Mouse (Mus musculus) kidney, adult 11 months (tissue): ENCODE data around the gene Rnf26.

Source experiments
- DNase-seq: peaks from one replicate; pipeline ENCODE4 v3.0.0; 2022

Rnf26 gene

GRCm38 (mm10) chr9:44074395-44075275 lies 38.7 kb downstream of the Rnf26 start:
- DNase-seq, result peak; percentile 54

GRCm38 (mm10) chr9:44073115-44073514 lies 40.2 kb downstream of the Rnf26 start:
- no peak for DNase-seq

GRCm38 (mm10) chr9:44072599-44072915 lies 40.8 kb downstream of the Rnf26 start:
- peak; percentile 46 for DNase-seq

- peak; percentile 25 for DNase-seq
Observed at GRCm38 (mm10) chr9:44071914-44072598, 41.3 kb downstream of the Rnf26 start.

GRCm38 (mm10) chr9:44070844-44071231 lies 42.5 kb downstream of the Rnf26 start:
- DNase-seq, result no peak

- DNase-seq, result no peak
Observed at GRCm38 (mm10) chr9:44070113-44070843, 43.0 kb downstream of the Rnf26 start.

GRCm38 (mm10) chr9:44069252-44069651 lies 44.1 kb downstream of the Rnf26 start:
- no peak for DNase-seq

- DNase-seq, result no peak
Observed at GRCm38 (mm10) chr9:44067960-44068330, 45.4 kb downstream of the Rnf26 start.

GRCm38 (mm10) chr9:44067241-44067959 lies 45.9 kb downstream of the Rnf26 start:
- DNase-seq, result no peak

GRCm38 (mm10) chr9:44066785-44067225 lies 46.5 kb downstream of the Rnf26 start, which contains the start of gene Usp2:
TSS of gene Usp2 (plus strand) at chr9:44067021.
- DNase-seq, result peak; percentile 99

- no peak for DNase-seq
Observed at GRCm38 (mm10) chr9:44065177-44065576, 48.1 kb downstream of the Rnf26 start.

GRCm38 (mm10) chr9:44058606-44059005 lies 54.7 kb downstream of the Rnf26 start:
- DNase-seq, result no peak

GRCm38 (mm10) chr9:44053936-44054335 lies 59.4 kb downstream of the Rnf26 start:
- DNase-seq, result no peak

- DNase-seq, result no peak
Observed at GRCm38 (mm10) chr9:44052855-44053254, 60.5 kb downstream of the Rnf26 start.

- DNase-seq, result peak; percentile 95
Observed at GRCm38 (mm10) chr9:44049381-44050165, 63.7 kb downstream of the Rnf26 start.

GRCm38 (mm10) chr9:44048541-44049380 lies 64.6 kb downstream of the Rnf26 start:
- no peak for DNase-seq

GRCm38 (mm10) chr9:44047571-44048490 lies 65.5 kb downstream of the Rnf26 start:
- peak; percentile 94 for DNase-seq

GRCm38 (mm10) chr9:44047071-44047470 lies 66.2 kb downstream of the Rnf26 start:
- no peak for DNase-seq

GRCm38 (mm10) chr9:44046426-44046825 lies 66.9 kb downstream of the Rnf26 start:
- DNase-seq, result peak; percentile 11

GRCm38 (mm10) chr9:44045884-44046272 lies 67.4 kb downstream of the Rnf26 start:
- DNase-seq, result no peak
